Mouse (Mus musculus) frontal cortex, adult 2 months (tissue): ENCODE data around the gene Il11ra1. TPM values are rescaled to one million over a fixed set of nuclear protein-coding genes. Genes with fewer than 3 reads are reported as not detected.
"Not testable (repeated sequence)": the region's sequence is repeated elsewhere in the genome, so short reads cannot be mapped to it uniquely, and the experiment has no call there.

Source experiments
- DNase-seq, 2 experiments: peaks; one replicate each; pipeline ENCODE4 v3.0.0; 2022; ENCODE audit warnings: low spot score in 1 of 2; ENCODE audit errors: extremely low spot score in 1 of 2
- polyA plus RNA-seq: library from polyadenylated mRNA; depleted of rRNA; stranded (reverse); fragments of >200 nt; gene quantifications from 2 replicates; pipeline ENCODE4 v1.2.3, GENCODE M21; 2012

Gene Il11ra1
- polyA plus RNA-seq, 1 experiment: 37.0 TPM

DNA sequence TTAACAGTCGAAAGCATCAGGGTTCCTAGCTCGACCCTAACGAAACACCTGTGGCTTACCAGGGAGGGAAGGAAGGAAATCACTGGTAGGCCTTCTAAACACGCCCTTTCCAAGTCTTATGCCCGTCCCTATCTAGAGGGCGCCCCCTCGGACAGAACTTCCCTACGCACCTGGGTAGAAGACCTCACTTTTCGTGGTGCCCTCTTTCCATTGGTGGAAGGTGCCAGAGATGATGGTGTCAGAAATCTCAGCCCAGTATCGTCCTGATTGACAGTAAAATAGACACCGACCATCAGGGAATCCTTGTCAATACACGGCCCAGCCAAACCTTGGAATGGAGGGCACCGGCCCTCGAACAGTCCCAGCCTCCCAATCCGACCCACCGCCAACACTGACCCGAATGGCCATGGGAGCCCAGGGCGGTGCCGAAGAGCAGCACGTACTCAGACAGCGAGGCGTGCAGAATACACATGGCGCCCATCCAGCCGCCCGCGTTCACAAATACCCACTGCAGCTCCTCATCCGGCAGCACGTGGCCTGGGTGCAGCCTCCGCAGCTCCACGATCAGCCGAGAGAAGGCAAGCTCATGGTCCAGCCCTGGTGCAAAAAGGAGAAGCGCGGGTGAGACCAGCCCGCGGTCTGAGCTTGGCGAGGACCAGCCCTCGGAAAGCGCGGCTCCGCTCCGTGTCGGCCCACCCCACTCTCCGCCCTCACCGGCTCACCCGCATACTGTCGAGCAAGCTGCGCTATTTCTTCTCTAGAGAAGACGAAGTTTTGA lies 40.8 kb downstream of the Il11ra1 start:
- DNase-seq: peak; percentile 57 to 76

DNA sequence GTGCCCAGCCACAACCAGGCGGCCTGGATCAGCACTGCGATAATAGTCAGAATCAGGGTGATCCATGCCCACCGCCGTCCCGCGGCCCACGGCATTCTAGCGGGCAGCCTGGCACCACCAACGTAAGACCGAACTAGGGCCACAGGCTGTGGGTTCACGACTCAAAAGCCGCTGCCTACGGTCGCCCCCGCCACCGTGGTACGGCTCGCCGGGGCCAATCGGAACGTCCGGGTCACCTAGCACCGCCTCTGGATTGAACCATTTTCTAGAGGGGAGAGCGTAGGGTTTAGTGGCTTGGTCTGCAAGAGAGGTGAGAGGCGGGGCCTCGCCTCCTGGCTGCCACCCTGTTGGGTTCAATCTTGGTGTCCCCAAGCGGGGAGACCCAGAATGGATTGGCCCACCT lies 41.4 kb downstream of the Il11ra1 start:
- DNase-seq: peak; percentile 94 to 97

DNA sequence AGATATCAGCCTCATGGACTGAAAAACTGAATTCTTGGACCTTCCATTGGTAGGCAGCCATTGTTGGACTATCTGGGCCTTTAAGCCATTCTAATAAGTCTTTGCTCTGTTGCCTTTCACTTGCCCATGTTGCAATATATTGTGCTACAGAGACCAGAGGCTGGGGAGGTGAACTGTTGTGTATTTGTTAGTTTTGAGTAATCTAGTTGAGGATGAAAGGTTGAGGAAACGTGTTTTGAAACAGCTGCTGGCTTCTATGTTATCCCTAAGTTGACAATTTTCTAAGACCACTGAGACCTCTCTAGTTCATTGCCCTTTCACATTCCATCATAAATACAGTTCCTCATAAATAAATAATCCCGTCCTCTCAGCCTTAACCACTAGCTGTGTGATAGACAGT lies 44.3 kb downstream of the Il11ra1 start:
- DNase-seq: no peak

DNA sequence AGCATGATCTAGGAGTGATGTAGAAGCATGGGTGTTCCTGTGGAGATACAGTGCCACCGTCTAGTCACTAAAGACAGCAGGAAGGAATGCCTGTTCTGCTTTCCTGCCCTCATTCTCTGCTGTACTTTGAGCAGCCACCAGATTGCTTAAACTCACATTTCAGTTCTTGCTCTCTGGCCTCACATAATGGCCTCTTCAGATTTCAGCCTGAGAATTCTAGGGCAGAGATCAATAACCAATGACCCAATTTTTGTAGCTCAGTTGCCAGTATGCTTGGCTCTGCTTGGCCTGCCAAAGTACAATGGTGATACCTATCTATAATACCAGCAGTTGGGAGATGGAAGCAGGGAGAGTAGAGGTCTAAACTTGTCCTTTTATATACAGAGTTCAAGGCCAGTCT lies 45.2 kb downstream of the Il11ra1 start:
- no peak for DNase-seq

DNA sequence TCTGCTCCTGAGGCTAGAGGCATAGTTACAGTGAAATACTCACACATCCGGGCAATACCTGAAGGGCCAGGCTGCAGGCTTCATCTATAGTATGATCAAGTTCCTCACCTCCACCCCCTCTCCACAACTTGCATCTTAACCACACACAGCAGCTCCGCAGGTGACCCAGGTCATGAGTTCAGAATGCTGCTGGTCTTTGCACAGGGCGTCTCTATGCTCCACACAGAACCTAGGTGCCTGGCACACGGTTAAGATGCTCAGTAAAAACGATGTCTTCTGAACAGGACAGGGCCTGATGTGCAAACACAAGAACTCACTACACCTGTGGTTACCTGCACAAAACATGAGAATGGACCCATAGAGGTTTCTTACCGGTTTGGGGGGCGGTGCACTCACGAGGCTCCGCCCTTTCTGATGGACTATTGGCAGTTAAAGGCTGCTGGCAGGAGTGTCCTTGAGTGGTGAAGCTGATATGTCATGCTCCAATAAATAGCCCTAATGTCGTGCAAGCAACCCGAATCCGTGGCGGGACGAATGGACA lies 55.1 kb downstream of the Il11ra1 start, which contains the start of gene Galt:
Gene Galt, plus strand, starts transcription at position 432 of the 541 bp plus-strand sequence.
- DNase-seq: peak in 1 of 2 experiments; percentile 64

DNA sequence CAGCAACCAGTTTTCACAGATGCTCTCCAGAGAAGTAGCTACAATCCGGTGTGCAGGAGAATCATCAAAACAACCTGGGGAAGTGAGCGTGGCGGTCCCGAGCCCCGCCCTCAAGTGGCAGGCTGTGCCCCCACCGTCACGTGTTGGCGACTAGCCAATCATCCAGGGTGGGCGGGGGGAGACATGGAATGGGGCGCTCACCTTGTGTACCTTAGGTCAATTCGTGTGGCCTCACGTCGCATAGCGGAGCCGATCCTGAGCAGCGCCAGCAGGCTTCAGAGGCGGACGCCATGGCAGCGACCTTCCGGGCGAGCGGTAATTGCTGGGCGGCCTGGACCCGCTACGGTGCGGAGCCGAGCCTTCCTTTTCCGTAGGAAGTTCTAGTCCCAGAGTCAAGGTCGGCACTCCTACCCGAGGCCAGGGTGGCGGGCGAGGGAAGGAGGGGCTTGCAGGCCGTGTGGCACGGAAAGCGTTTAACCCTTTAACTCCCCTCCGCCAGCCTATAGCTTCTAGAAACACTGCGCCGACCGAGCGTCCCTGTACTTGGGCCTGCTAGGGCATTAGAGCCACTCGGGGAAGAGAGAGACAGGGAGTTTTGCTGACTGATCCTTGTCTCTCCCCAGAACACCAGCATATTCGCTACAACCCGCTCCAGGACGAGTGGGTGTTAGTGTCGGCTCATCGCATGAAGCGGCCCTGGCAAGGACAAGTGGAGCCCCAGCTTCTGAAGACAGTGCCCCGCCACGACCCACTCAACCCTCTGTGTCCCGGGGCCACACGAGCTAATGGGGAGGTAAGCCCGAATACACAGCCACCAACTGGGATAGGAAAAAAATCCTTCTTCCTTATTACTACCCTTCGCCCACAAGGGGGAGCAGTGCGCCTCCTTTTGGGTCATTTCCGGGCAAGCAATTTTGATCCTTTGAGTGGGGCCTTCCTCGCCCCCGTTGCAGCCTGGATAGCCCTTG lies 55.8 kb downstream of the Il11ra1 start, which contains the start of gene Sigmar1:
Gene Sigmar1, minus strand, starts transcription at position 820 of the 968 bp plus-strand sequence.
- DNase-seq: peak; percentile 60 to 87

DNA sequence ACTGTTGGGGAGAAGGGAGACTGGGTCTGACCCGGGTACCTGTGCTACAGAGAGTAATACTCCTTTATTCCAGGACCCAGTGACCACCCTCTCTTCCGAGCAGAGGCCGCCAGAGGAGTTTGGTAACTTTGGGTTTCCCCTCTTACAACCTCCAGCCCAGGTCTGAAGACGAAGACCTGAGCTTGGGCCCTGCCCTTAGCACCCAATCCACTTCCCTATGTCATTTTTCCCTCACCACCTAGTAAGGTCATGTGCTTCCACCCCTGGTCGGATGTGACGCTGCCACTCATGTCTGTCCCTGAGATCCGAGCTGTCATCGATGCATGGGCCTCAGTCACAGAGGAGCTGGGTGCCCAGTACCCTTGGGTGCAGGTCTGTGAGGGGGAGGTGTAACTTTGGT lies 56.7 kb downstream of the Il11ra1 start:
- DNase-seq: no peak

DNA sequence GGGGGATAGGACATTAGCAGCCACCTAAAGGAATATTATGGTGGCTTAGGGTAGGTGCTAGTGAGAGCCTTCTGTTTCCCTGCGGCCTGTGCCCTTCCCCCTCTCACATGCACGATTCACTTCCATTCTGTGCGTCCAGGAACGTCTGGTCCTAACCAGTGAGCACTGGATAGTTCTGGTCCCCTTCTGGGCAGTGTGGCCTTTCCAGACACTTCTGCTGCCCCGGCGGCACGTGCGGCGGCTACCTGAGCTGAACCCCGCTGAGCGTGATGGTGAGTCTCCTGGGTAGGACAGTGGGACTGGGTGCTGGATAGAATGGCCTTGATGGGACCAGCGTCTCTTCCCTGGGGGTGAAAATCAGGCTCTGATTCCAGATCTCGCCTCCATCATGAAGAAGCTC lies 57.5 kb downstream of the Il11ra1 start:
- no peak for DNase-seq

DNA sequence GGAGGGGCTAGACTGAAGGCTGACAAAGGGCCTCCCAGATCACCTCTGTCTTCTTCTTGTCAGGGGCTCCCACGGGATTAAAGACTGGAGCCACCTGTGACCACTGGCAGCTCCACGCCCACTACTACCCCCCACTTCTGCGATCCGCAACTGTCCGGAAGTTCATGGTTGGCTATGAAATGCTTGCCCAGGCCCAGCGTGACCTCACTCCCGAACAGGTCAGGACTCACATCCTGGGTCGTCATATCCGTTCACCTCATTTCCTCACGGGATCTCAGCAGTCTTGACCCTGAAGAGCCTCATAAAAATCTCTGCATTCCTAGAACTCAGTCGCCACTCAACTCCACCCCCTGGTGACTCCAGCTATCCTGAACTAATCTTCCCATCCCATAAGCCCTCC lies 58.2 kb downstream of the Il11ra1 start:
- no peak for DNase-seq

DNA sequence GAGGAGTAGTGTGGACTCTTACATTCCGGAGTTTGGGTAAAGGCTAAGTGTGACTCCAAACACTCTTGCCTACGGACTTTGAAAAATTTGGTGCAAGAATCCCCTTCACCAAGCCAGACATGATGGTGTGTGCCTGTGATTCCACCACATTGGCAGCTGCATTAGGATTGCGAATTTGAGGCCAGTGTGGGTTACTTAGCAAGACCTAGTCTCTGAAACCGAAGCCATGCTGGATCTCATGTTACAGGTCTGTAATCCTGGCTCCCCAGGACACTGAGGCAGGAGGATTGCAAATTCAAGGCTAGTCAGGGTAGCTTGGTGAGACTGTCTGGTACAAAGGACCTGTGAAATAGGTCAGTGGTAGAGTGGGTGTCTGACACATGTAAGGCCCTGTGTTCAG lies 58.9 kb downstream of the Il11ra1 start:
- DNase-seq: no peak

DNA sequence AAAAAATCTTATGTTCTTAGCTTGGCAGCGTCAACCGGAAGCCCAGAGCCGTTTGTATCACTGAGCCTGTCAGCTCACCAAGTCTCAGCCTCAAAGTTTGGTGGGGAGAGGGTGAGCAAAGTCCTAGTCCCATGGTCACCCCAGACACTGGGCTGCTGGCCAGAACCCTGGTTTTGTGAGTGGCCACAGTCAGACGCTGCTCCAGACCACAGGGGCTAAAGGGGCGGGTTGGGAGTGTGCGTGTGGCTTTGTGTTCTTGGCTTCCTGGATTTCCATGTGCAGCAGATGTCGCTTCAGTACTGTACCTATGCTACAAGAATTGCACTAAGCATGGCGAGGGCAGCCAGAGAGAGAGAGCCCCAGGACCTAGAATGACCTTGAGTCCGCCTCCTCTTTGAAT lies 59.4 kb downstream of the Il11ra1 start:
- DNase-seq: no peak

DNA sequence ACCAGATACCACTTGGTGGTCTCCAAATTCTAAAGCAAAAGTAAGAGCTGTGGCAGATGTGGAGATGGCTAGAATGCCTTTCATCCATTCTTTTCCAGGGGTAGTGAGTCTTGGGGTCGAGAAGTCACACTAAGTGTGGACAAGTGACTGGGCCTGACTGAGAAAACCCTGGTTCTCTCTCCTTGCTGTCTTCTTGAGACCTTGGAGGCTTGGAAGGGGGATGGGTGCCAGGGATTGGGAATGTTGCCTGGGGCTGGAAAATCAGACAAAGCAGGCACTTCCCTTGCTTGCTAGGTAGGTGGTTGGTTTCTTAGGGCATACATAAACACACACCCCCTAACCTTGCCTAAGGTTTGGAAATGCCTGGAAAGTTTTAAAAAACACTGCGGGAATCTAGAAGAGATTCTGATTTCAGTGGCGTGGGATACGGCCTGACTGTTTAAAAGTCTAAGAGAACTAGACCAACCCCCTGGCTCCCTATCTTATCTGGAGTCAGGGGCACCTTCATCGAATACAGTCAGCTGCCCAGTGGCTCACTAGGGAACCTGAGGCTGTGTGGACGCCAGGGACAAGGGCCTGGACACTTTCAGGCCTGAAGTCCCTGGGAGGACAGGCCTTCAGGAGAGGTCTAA lies 60.0 kb downstream of the Il11ra1 start:
- no peak for DNase-seq

DNA sequence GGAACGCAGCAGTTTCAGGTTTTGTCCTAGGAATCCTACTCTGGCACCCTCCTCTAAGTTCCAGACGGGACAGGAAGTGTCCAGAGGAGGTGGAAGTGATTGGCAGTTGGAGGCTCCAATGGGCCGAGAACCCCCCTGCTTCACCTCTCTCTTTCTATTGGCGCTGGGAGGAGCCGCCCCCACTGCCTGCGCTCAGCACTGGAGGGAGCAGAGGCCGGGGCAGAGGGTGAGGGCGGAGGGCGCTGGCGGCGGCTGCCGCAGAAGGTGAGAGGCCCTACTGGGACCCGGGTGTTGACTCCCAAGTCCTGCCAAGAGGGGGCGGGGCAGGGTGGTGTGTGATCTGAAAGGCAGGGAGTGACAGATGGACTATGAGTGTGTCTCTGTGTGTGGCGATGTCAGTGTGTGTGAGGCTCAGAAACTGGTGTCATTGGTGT lies 60.5 kb downstream of the Il11ra1 start:
- DNase-seq: peak in 1 of 2 experiments; percentile 63

DNA sequence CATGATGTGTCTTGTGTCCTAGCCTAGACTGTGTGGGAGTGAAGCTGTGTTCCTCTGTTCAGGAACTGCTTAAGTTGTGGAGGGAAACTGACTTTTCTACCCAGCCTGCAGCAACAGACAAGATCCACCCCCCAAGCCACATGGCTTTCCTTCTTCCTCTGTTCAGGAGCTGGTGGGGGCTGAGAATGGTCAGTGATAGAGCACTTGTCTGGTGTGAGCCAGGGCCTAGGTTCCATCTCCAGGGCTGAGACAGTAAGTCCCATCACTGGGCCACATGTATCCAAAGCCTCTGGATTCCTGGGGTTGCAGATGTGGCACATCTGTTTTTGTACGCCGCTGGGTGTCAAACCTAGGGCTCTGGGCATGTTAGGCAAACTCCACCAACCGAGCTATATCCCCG lies 61.1 kb downstream of the Il11ra1 start:
- no peak for DNase-seq

DNA sequence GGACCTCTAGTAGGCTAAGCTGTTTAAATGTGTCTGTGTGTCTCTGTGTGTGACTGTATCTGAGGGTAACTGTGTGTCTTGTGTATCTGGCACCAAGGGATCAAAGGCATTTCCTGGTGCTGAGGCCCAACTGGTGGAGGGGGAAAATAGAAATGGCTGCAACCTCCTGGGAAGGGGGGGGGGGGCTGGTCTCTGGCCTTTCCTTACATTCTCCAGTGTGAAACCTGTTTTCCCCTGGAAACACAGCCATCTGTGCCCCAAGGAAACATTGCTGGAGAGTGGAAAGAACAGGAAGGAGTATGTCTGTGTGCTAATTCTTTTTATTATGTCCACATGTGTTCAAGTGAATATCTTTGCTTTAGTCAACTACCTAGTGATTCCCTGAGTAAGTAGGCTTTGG lies 61.9 kb downstream of the Il11ra1 start:
- DNase-seq: no peak

DNA sequence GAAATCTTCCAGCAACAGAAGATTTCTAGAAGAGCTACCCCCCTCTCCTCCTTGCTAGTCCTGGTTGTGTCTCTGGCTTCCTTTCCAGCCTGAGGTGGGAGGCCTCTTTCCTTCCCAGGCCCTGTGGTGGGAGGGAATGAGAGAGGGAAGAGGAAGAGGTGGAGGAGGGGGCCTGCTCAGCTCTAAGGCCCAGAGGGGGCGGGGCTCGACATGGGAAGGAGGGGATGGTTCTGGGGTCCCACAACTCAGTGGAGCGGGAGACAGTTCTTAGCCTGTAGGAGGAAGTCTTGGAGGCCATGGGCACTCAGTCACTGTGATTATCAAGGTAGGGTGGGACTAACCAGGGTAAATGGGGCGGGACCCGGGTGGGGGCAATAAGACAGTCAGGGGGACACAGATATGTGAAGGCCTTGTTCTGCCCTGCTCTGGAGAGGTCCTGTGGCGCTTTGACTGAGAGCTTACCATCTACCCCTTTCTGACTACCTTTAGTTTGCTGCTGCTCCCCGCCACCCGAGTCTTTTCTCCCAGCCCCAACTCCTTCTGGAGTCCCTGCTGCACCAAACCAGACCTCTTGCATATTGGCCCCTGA lies 62.4 kb downstream of the Il11ra1 start:
- no peak for DNase-seq

DNA sequence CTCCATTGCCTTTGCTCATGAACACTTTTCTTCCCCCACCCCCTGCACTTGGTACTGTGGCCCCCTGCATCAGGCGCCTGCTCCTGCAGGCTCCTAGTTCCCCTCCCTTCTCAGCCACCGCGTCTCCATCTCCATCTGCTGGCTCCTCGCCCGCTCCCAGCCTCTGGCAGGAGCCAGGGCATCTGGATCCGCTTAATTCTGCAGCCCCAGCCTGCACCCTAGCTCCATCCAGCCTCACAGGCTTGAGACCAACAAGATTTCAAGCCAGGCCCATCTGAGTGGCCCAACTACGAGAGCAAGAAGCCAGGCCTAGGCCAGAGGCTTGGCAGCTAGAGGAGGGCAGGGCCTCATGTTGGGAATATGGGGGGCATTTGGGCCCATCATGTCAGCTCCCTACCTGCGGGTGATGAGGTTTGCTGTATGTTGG lies 62.9 kb downstream of the Il11ra1 start:
- DNase-seq: not testable (repeated sequence)

DNA sequence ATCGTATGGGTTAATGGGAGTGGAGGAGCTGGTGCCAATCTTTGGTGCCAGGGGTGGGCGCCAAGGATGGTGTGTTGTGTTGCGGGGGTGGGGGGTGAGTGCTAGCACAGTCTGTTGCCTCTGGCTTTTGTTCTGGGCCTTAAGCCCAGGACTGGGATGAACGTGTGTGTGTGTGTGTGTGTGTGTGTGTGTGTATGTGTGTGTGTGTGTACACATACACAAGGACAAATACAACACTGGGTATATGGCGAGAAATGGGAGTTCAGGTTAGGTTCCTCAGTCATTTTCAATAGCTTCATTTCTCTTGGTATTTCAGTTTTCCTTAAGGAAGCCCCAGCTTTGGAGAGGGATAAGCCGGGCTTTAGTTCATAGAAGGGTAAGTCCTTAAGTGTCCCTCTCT lies 63.4 kb downstream of the Il11ra1 start:
- not testable (repeated sequence) for DNase-seq

DNA sequence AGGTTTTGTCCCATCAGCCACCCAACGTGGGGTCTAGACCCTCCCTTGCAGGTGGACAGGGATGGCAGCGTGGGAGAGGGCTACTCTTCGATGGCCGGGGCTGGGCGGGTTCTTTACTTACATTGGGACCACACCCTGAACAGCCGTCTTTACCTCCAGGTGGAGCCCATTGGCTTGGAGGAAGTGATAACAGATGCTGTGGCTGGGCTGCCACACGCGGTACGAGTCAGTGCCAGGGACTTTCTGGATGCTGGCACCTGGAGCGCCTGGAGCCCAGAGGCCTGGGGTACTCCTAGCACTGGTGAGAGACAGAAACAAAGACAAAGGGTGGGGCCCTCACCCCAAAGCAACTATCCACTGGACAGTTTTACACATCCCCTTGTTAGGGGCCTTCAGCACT lies 67.5 kb downstream of the Il11ra1 start:
- not testable (repeated sequence) for DNase-seq

DNA sequence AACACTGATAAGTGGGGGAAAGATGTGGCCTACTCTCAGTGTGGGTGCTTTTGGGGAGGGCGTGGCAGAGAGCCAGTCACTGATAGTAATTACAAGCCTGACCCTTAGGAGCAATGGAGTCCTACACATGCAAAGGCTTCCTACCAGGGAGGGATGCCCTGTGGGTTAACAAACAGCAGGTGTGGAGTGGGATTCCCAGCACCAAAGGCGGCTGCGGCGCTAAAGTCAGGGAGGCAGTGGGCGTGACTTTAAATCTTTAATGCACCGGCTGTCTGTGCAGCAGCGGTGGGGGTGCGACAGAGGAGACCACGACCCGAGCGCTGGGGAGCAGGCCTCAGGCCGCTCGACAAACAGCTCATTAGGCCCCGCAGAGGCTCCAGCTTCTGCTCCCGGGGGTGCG lies 73.2 kb downstream of the Il11ra1 start:
- DNase-seq: not testable (repeated sequence)
